Mouse (Mus musculus): ENCODE measurements around the gene Mlh1.

GRCm38 (mm10) chr9:111298606-111299005 is 27.0 kb upstream of the Mlh1 start:
- TF ChIP-seq CTCF (IDR thresholded peaks at IDR 0.05; ENCODE audit: borderline replicate concordance, extremely low read depth, insufficient read depth, insufficient read length) (no peak), POLR2A (IDR thresholded peaks at IDR 0.05; ENCODE audit: borderline replicate concordance, extremely low read depth, insufficient read depth, insufficient read length, poor library complexity, severe bottlenecking) (no peak)

Measured in brain, embryonic 14.5 days (tissue).